Mouse (Mus musculus): ENCODE data around the gene Ncoa7. TPM values are rescaled to one million over a fixed set of nuclear protein-coding genes. Genes with fewer than 3 reads are reported as not detected.
"Not testable (repeated sequence)": the region's sequence is repeated elsewhere in the genome, so short reads cannot be mapped to it uniquely, and the experiment has no call there.

The Ncoa7 gene
- polyA plus RNA-seq, 1 experiment, result 47.2 TPM

DNA sequence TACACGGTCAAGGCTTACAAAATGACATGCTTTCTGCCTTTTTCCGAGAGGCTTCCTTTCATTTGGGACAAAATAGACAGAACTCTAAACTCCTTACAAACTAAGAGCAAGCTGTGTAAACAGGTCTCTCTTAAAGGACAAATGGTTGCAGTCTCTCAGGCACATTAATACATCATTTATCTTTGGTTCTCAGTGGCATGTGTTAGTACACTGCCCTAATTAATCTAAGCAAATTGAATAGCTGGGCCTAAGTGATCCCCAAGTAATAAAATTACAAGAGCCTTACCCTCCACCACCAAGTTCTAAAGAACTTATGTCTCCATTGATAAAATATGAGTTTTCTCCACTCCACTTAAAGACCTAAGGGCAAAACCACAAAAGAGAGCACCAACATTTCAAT is 155.4 kb downstream of the Ncoa7 start:
- no peak overlapping the region for H3K27ac ChIP-seq (ENCODE audit: insufficient read depth, low read length)

GRCm38 (mm10) chr10:30638216-30638615 is 164.9 kb downstream of the Ncoa7 start:
- Histone ChIP-seq H3K4me3 (ENCODE audit: insufficient read depth, low read length) (no peak overlapping the region), H3K27ac (ENCODE audit: insufficient read depth, low read length) (no peak overlapping the region), H3K4me1 (ENCODE audit: control insufficient read depth, insufficient read depth, low read length) (no peaks in the 10 kb centered on the region)
- TF ChIP-seq CTCF (IDR thresholded peaks at IDR 0.05; ENCODE audit: extremely low read depth, insufficient read depth, low read length) (no peak), POLR2A (IDR thresholded peaks at IDR 0.05; ENCODE audit: extremely low read depth, insufficient read depth, low read length) (no peak)

More for the DNA sequence above, 155.4 kb downstream of the Ncoa7 start:
- no peak for TF ChIP-seq CTCF (IDR thresholded peaks at IDR 0.05; ENCODE audit: extremely low read depth, insufficient read depth, low read length)
- no peak for TF ChIP-seq POLR2A (IDR thresholded peaks at IDR 0.05; ENCODE audit: extremely low read depth, insufficient read depth, low read length)
- H3K4me1 ChIP-seq (ENCODE audit: control insufficient read depth, insufficient read depth, low read length), result no peaks in the 10 kb centered on the region
- no peak overlapping the region for H3K4me3 ChIP-seq (ENCODE audit: insufficient read depth, low read length)

DNA sequence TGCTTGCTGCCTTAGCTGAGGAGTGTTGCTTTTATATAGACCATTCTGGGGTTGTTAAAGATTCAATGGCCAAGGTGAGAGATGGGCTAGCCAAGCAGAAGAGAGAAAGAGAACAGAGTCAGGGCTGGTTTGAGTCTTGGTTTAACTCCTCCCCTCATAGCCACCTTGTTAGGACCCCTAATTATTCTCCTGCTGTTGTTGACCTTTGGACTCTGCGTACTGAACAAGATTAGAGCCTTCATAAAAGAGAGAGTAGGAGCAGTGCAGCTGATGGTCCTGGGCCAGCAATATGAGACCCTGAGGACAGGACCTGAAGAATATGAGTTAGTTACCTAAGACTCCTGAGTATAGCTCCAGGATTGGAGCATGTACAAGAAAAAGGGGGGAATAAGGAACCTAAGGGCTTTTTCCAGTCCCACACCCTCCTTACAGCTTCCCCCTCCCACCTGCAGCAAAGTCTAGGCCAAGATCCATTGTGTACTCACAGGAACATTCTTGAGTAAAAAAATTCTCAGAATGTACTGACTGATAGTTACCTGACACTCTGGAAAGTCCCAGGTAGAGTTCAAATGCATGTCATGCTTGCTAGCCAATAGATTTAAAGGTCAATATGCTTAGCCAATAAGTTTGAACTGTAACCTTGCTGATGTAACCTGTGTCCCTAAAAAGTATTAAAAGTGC is 166.5 kb downstream of the Ncoa7 start:
- H3K27ac ChIP-seq (ENCODE audit: insufficient read depth, low read length); H3K4me3 ChIP-seq (ENCODE audit: insufficient read depth, low read length); H3K4me1 ChIP-seq (ENCODE audit: control insufficient read depth, insufficient read depth, low read length): not testable (repeated sequence)

DNA sequence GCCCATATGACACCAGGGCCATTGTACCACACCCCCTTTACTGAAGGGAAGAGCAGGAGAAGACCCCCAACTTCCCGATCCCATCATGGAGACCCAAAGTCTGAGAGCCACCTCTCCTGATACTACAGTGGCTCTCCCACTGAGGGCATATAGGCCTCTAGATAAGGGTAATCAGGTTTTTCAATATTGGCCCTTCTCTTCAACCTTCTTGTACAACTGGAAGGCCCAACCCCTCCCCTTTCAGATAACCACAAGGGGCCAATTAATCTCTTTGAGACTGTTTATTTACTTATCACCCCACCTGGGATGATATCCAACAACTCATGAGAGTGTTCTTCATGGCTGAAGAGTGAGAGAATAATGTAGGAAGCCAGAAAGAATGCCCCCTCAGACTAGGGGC is 170.4 kb downstream of the Ncoa7 start:
- no peak for TF ChIP-seq POLR2A (IDR thresholded peaks at IDR 0.05; ENCODE audit: extremely low read depth, insufficient read depth, low read length)
- TF ChIP-seq CTCF (IDR thresholded peaks at IDR 0.05; ENCODE audit: extremely low read depth, insufficient read depth, low read length), result no peak
- H3K4me1 ChIP-seq (ENCODE audit: control insufficient read depth, insufficient read depth, low read length), result no peaks in the 10 kb centered on the region
- no peak overlapping the region for H3K4me3 ChIP-seq (ENCODE audit: insufficient read depth, low read length)
- H3K27ac ChIP-seq (ENCODE audit: insufficient read depth, low read length), result no peak overlapping the region

DNA sequence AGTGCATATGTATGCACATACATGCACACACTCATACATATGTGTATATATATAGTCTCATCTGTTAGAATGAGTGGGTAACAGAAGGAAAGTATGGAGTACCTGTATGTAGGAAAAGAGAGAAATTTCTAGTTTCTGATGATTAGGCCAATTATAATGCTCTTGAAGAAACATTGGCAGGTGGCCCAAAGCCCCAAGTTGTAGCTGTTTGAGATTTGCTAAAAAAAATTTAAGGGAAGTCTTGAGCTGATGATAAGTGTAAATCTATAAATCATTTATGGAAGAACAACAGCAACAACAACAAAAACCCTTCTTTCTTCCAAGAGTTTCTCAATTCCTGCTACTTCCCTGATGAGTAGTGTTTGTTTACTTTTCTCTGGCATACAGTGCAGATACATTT is 173.1 kb downstream of the Ncoa7 start:
- H3K4me1 ChIP-seq (ENCODE audit: control insufficient read depth, insufficient read depth, low read length), result no peaks in the 10 kb centered on the region
- H3K27ac ChIP-seq (ENCODE audit: insufficient read depth, low read length), result no peak overlapping the region

GRCm38 (mm10) chr10:30629513-30629912 is 173.6 kb downstream of the Ncoa7 start, which contains the start of gene Hint3:
Hint3 (minus strand) TSS chr10:30629632.
- Histone ChIP-seq H3K4me3 (ENCODE audit: insufficient read depth, low read length) (no peak within 1 kb of the TSS), H3K4me1 (ENCODE audit: control insufficient read depth, insufficient read depth, low read length) (no peaks in the 10 kb centered on the region), H3K27ac (ENCODE audit: insufficient read depth, low read length) (no peak within 1 kb of the TSS)
- TF ChIP-seq POLR2A (IDR thresholded peaks at IDR 0.05; ENCODE audit: extremely low read depth, insufficient read depth, low read length), result no peak
- no peak for TF ChIP-seq CTCF (IDR thresholded peaks at IDR 0.05; ENCODE audit: extremely low read depth, insufficient read depth, low read length)

More for the DNA sequence above, 173.1 kb downstream of the Ncoa7 start:
- no peak for TF ChIP-seq POLR2A (IDR thresholded peaks at IDR 0.05; ENCODE audit: extremely low read depth, insufficient read depth, low read length)
- no peak for TF ChIP-seq CTCF (IDR thresholded peaks at IDR 0.05; ENCODE audit: extremely low read depth, insufficient read depth, low read length)
- H3K4me3 ChIP-seq (ENCODE audit: insufficient read depth, low read length), result no peak overlapping the region

GRCm38 (mm10) chr10:30628444-30628843 is 174.7 kb downstream of the Ncoa7 start:
- not testable (repeated sequence) for H3K4me3 ChIP-seq (ENCODE audit: insufficient read depth, low read length); H3K4me1 ChIP-seq (ENCODE audit: control insufficient read depth, insufficient read depth, low read length); H3K27ac ChIP-seq (ENCODE audit: insufficient read depth, low read length)

DNA sequence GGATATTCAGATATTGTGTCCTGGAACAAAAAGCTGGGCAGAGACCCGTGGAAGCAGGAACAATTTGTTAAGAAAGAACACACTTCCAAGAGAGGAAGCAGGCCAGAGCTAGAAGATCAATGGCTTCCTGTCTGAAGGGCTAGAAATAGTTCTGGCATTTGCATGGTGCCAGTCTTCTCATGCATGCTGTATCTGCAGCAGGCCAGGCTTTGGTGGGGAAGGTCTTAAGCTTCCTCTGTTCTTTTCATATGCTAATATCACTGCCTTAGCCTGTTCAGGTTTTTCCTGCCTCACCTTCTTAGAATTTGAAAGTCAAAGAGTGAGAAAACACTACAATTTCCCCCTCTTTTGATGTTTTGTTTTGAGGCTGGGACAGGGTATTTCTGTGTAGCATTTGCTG is 175.6 kb downstream of the Ncoa7 start:
- Histone ChIP-seq H3K4me1 (ENCODE audit: control insufficient read depth, insufficient read depth, low read length) (no peaks in the 10 kb centered on the region), H3K4me3 (ENCODE audit: insufficient read depth, low read length) (no peak overlapping the region), H3K27ac (ENCODE audit: insufficient read depth, low read length) (no peak overlapping the region)
- no peak for TF ChIP-seq CTCF (IDR thresholded peaks at IDR 0.05; ENCODE audit: extremely low read depth, insufficient read depth, low read length)
- TF ChIP-seq POLR2A (IDR thresholded peaks at IDR 0.05; ENCODE audit: extremely low read depth, insufficient read depth, low read length), result no peak

DNA sequence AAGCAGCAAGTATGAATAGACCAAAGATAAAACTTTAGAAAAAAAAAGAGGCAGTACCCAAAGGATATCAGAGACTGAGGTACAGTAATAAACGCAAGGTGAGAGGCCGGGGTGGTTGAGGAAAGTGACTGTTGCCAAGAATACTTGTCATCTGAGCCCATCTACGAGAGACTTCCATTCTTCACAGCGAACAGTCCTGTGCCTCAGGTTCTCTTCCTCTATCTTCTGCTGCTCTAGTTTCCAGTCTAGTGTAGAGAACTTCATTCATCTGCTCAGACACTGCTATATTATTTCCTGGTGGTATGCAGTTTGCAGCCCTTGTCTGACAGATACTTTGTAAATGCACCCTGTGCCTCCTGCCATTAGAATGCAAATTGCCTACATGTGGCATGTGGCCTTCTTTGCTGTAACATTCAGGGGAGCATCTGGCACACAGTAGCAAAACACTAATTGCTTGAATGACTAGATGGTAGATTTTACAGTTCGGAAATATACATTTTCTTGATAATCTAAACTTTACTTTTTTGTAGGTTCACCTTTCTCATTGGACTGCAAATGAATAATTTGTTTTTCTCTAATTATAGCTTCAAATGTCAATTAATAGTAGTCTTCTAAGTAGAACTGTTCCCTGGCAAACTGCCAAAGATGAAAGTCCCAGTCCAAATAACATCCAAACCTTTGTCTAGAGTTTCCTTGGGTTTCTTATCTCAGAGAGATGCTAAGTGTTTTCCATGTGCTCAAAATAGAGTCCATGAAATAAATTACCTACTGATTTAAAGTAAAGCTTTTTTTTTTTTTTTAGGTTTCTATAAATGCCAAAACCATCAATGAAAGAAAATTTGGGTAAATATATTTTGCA is 178.7 kb downstream of the Ncoa7 start:
- Histone ChIP-seq H3K4me3 (ENCODE audit: insufficient read depth, low read length) (no peak overlapping the region), H3K27ac (ENCODE audit: insufficient read depth, low read length) (no peak overlapping the region), H3K4me1 (ENCODE audit: control insufficient read depth, insufficient read depth, low read length) (no peaks in the 10 kb centered on the region)
- no peak for TF ChIP-seq POLR2A (IDR thresholded peaks at IDR 0.05; ENCODE audit: extremely low read depth, insufficient read depth, low read length)
- no peak for TF ChIP-seq CTCF (IDR thresholded peaks at IDR 0.05; ENCODE audit: extremely low read depth, insufficient read depth, low read length)

GRCm38 (mm10) chr10:30622928-30623327 is 180.2 kb downstream of the Ncoa7 start:
- no peaks in the 10 kb centered on the region for H3K4me1 ChIP-seq (ENCODE audit: control insufficient read depth, insufficient read depth, low read length)
- TF ChIP-seq CTCF (IDR thresholded peaks at IDR 0.05; ENCODE audit: extremely low read depth, insufficient read depth, low read length) (no peak), POLR2A (IDR thresholded peaks at IDR 0.05; ENCODE audit: extremely low read depth, insufficient read depth, low read length) (no peak)
- no peak overlapping the region for H3K27ac ChIP-seq (ENCODE audit: insufficient read depth, low read length)
- H3K4me3 ChIP-seq (ENCODE audit: insufficient read depth, low read length), result no peak overlapping the region
